Mouse (Mus musculus) spleen, adult 2 months (tissue): ENCODE measurements at regions not wholly inside any gene's neighbourhood (a gene's known extent, or its start where the extent isn't known, plus 50 kb on each side); places are given as distances from the start of the nearest gene placed in this dataset.

Experiments
- DNase-seq, 2 experiments: peaks; one replicate each; pipeline versions ENCODE4 v3.0.0 to v3.0.0-alpha.2; 2012 to 2021; ENCODE audit warnings: low spot score in 2 of 2, low read depth in 1 of 2
- H3K27ac ChIP-seq: fragments of 200-500 bp; 2 replicates; pipeline ENCODE4 v1.5.1; 2012; ENCODE audit warnings: low read length, inconsistent platforms; ENCODE audit not compliant: insufficient read depth
- H3K27me3 ChIP-seq: fragments of 200-500 bp; 2 replicates; pipeline ENCODE4 v1.6.1; 2012; ENCODE audit warnings: mild to moderate bottlenecking, moderate library complexity, low read length, inconsistent platforms; ENCODE audit not compliant: control insufficient read depth, insufficient read depth
- H3K36me3 ChIP-seq: fragments of 200-500 bp; 2 replicates; pipeline ENCODE4 v1.6.1; 2012; ENCODE audit warnings: mild to moderate bottlenecking, low read length, inconsistent platforms; ENCODE audit not compliant: control insufficient read depth, insufficient read depth
- H3K4me1 ChIP-seq: fragments of 200-500 bp; 2 replicates; pipeline ENCODE4 v1.6.1; 2011; ENCODE audit warnings: inconsistent platforms; ENCODE audit not compliant: control insufficient read depth, insufficient read depth, insufficient read length
- H3K4me3 ChIP-seq: fragments of 200-500 bp; 2 replicates; pipeline ENCODE4 v1.5.1; 2011; ENCODE audit warnings: mild to moderate bottlenecking, inconsistent platforms; ENCODE audit not compliant: insufficient read depth, insufficient read length; ENCODE audit errors: extremely low read depth
- CTCF ChIP-seq: fragments of 200-500 bp; IDR thresholded peaks from 2 replicates; pipeline ENCODE4 v1.5.1; 2011; ENCODE audit warnings: mild to moderate bottlenecking, inconsistent platforms; ENCODE audit not compliant: insufficient read depth, insufficient read length, insufficient replicate concordance; ENCODE audit errors: extremely low read depth
- POLR2A ChIP-seq: fragments of 200-500 bp; IDR thresholded peaks from 2 replicates; pipeline ENCODE4 v1.6.1; 2011; ENCODE audit warnings: low read depth, low read length, inconsistent platforms
- WGBS: fragments of 180-500 bp; shearing (Covaris S2); methylation state at CpG from one replicate; pipeline ENCODE4 v1.1.7; 2018; 5-methylcytosine and 5-hydroxymethylcytosine counted together

DNA sequence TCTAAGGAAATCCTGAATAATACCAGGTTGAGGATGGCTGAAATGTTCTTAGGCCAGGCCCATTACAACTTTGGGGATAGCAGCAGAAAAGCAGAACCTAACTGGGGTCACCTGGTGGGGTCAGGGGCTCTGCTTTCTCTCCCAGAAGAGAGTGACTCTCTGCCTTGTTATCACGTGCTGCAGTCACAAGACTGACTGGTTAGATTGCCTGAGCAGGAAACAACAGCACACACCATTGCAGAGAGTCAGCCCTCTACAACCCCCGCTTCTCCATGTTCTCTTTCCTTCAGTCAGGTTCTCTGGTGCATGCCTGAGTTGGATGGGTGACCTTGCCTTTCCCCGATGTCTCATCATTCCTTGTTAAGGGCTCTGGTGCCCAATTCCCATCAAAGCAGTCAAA lies 91.2 kb upstream of the Hsd17b12 start:
- Histone ChIP-seq H3K27me3 (peaks cover 4% of the 10 kb centered on the region), H3K36me3 (no peaks in the 10 kb centered on the region), H3K27ac (no peak overlapping the region), H3K4me3 (no peak overlapping the region), H3K4me1 (no peaks in the 10 kb centered on the region)
- WGBS = 47% methylated on average over 3 of the region's 3 CpGs
- TF ChIP-seq CTCF (no peak), POLR2A (no peak)
- DNase-seq = no peak

DNA sequence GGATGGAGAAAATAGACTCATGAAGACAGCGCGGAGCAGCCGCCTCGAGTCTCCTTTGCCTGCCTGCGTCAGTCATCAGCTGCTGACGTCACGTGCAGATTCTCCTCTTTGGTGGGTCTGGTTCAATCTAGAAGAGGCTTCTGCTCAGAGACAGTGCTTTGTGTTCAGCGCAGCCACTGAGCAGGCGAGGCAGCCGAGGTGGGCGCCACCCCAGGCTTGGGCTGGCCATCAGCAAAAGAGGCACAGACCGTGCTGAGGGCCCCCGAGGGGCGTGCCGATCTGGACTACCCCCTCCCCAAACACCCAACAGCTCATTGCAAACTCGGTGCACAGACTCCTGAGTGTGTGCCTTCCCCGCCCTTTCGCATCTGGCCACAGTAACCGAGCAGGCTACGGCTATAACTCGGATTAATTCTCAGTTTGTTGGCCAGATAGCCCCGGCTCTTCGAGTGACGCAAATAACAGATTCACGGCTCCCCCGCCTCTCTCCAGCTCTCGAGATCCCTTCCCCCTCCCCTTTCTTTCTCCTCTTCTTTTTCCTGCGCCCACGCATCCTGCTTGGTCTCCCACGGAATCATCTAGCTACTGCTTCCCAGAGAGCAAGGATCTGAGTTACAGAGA lies 89.2 kb upstream of the Hsd17b12 start:
- H3K4me1 ChIP-seq = no peaks in the 10 kb centered on the region
- DNase-seq = no peak
- no peak for TF ChIP-seq CTCF
- TF ChIP-seq POLR2A = no peak
- no peak overlapping the region for H3K27ac ChIP-seq
- H3K4me3 ChIP-seq = no peak overlapping the region
- H3K27me3 ChIP-seq = peaks cover 10% of the 10 kb centered on the region
- WGBS = 10% methylated on average over 30 of the region's 30 CpGs
- H3K36me3 ChIP-seq = no peaks in the 10 kb centered on the region

DNA sequence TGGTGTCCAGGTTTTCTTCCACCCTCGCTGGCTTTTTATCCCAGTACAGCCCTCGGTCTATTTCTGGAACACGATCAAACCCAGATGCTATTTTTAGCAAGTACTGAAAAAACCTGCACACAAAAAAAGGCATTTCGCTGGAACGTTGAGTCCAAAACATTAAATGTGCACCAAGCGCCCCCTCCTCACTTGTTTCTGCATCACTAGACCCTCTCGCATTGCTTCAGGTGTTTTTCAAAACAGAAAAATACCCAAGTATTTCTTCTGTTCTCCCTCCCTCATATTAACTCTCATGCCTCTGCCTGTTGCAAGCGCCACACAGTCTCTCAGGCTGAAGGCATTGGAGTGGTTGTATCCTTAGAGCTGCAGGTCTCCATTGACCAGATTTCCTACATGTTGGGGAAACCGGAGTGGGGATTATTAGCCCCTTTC lies 88.4 kb upstream of the Hsd17b12 start:
- H3K36me3 ChIP-seq = no peaks in the 10 kb centered on the region
- H3K4me1 ChIP-seq = no peaks in the 10 kb centered on the region
- DNase-seq = no peak
- no peak overlapping the region for H3K27ac ChIP-seq
- no peak overlapping the region for H3K4me3 ChIP-seq
- 50% methylated on average over 9 of the region's 9 CpGs for WGBS
- H3K27me3 ChIP-seq = peaks cover 11% of the 10 kb centered on the region
- TF ChIP-seq CTCF (no peak), POLR2A (no peak)

DNA sequence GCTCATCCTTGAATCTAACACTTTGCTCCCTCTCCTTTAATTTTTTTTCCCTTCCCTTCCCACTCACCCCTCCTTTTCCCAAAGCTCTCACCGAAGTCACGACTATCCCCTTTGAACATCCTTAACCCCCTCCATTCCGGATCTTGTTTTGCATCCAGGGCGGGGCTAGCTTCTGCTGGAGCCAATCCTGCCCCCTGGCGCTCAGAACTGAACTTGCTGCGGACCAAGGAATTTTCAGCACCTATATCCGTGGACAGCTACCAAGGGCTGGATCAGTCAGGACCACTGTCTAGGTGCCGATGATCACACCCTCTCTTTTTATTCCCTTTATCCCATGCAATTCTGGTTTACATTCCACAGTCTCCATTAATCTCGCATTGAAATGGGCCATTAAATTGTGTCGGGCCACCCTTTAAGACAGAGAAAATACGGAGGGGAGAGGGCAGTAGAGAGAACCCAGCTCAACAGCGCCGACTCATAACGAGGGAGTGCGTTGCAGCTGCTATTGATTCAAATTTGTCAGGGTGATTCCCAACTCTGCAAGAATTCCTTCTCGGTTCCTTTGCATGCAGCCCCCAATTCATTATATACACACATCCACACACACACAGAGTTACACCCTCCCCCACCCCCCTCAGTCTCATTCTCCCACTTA lies 87.7 kb upstream of the Hsd17b12 start:
- H3K27me3 ChIP-seq = peaks cover 17% of the 10 kb centered on the region

DNA sequence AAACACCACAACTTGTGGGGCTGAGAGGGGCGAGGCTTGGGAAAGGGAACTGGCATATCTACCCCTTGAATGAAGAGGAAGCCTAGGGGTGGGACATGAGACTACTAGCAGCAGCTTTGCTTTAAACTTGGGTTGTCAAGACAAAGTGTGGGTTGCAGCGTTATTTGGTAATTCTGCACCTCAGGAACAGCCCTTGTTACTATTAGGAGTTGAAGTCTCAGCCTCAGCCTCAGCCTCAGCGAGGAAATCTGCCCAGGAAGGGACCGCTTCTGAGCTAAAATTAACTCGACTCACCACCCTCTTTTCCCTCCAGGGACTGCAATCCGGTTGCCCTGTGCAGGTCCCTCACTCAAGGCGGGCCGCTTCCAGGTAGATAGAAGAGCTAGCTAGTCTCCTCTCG lies 86.4 kb upstream of the Hsd17b12 start:
- 4% methylated on average over 9 of the region's 9 CpGs for WGBS
- Histone ChIP-seq H3K27me3 (peaks cover 22% of the 10 kb centered on the region), H3K36me3 (no peaks in the 10 kb centered on the region), H3K4me3 (no peak overlapping the region), H3K27ac (no peak overlapping the region), H3K4me1 (no peaks in the 10 kb centered on the region)
- TF ChIP-seq CTCF (no peak), POLR2A (no peak)
- DNase-seq = no peak

More for the DNA sequence above, 87.7 kb upstream of the Hsd17b12 start:
- no peaks in the 10 kb centered on the region for H3K4me1 ChIP-seq
- no peak overlapping the region for H3K4me3 ChIP-seq
- no peaks in the 10 kb centered on the region for H3K36me3 ChIP-seq
- H3K27ac ChIP-seq = no peak overlapping the region
- TF ChIP-seq CTCF = peak; percentile 41; the same call in 1 of the 2 replicates
- TF ChIP-seq POLR2A = no peak
- peak in 1 of 2 experiments; percentile 7 for DNase-seq
- WGBS = 9% methylated on average over 16 of the region's 16 CpGs

DNA sequence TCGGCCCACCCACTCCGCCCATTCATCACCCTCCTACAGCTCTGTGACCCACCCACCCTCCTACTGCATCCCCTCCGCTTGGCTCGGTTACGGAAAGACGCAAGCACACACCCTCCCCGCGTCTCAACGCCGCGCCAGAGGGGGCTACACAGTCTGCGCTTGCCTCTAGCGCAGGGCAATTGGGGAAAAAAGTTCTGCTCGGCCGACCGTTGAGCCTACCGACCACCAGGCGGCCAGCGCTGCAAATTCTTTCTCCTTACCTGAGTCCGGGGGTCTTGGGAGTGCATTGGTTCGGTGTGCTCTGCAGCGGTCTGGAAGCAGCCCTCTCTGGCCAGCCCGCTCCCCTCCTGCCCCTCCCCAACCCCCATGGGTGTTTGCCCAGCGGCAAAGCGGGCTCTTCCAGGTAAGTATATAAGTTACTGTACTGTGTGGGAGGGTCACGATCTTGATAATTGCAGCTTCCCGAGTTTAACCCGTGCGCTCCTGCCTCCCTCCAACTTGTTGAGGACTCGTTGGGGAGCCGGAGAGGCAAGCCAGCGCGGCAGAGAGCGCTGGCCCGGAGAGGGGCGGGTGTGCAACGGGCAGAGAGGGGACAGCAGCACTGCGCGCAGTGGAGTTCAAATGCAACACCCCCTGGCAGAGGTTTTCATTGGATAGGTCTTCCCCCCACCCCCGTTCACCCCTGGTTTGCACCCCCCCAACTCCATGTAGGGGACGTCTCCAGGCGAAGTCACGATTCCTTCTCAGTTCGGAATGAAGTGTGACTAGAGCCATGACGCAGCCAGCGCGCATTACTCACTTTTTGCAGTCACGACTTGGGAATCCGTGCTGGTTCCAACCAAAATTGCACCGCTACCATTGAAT lies 85.5 kb upstream of the Hsd17b12 start:
- DNase-seq = no peak
- H3K27me3 ChIP-seq = peaks cover 22% of the 10 kb centered on the region
- no peaks in the 10 kb centered on the region for H3K4me1 ChIP-seq
- WGBS = 4% methylated on average over 50 of the region's 50 CpGs
- no peak for TF ChIP-seq POLR2A
- TF ChIP-seq CTCF = no peak
- H3K27ac ChIP-seq = no peak overlapping the region
- no peak overlapping the region for H3K4me3 ChIP-seq
- no peaks in the 10 kb centered on the region for H3K36me3 ChIP-seq
